Mouse (Mus musculus): ENCODE data around the gene Clasp1.

GRCm38 (mm10) chr1:118472386-118472785 is 83.5 kb downstream of the Clasp1 start:
- TF ChIP-seq CTCF (IDR thresholded peaks at IDR 0.05; ENCODE audit: extremely low read depth, insufficient read depth, low read length): no peak
- TF ChIP-seq POLR2A (IDR thresholded peaks at IDR 0.05; ENCODE audit: extremely low read depth, insufficient read depth, low read length): no peak

Data from cortical plate, adult 2 months (tissue).